Mouse (Mus musculus) heart, embryonic 14.5 days (tissue): ENCODE data around the gene Enpp5. TPM values are rescaled to one million over a fixed set of nuclear protein-coding genes. Genes with fewer than 3 reads are reported as not detected.

ENCODE experiments used
- ATAC-seq: fragments of 200-750 bp; cut with Nextera tagmentation; 2 replicates; pipeline ENCODE4 v1.8.0; 2017; ENCODE audit warnings: low read depth, moderate TSS enrichment; ENCODE audit not compliant: insufficient number of reproducible peaks, insufficient read depth, low FRiP score
- H3K27ac ChIP-seq, 2 experiments: fragments of 200-500 bp in 1 of 2; fragments of 300-500 bp in 1 of 2; sonication (generic) in 1 of 2; replicated peaks in 1 of 2; 2 replicates each; pipeline ENCODE4 v1.5.1; 2012 to 2014; ENCODE audit warnings: low read depth in 2 of 2, low read length in 2 of 2, control low read depth in 1 of 2, mild to moderate bottlenecking in 1 of 2, mixed read lengths in 1 of 2; ENCODE audit not compliant: control insufficient read depth in 1 of 2, insufficient read depth in 1 of 2
- H3K27me3 ChIP-seq: fragments of 300-500 bp; sonication (generic); 2 replicates; pipeline ENCODE4 v1.6.1; 2014; ENCODE audit warnings: mild to moderate bottlenecking, low read length, control low read depth; ENCODE audit not compliant: control insufficient read depth, insufficient read depth
- H3K36me3 ChIP-seq: fragments of 300-500 bp; sonication (generic); 2 replicates; pipeline ENCODE4 v1.6.1; 2014; ENCODE audit warnings: mild to moderate bottlenecking, control low read depth, low read length, mixed read lengths; ENCODE audit not compliant: control insufficient read depth, insufficient read depth
- H3K4me1 ChIP-seq, 2 experiments: fragments of 200-500 bp in 1 of 2; fragments of 300-500 bp in 1 of 2; sonication (generic) in 1 of 2; 2 replicates each; pipeline ENCODE4 v1.6.1; 2012 to 2014; ENCODE audit warnings: low read length in 2 of 2, control low read depth in 1 of 2, mixed read lengths in 1 of 2; ENCODE audit not compliant: control insufficient read depth in 2 of 2, insufficient read depth in 2 of 2
- H3K4me2 ChIP-seq: fragments of 300-500 bp; sonication (generic); 2 replicates; pipeline ENCODE4 v1.6.1; 2014; ENCODE audit warnings: mild to moderate bottlenecking, low read length
- H3K4me3 ChIP-seq, 2 experiments: fragments of 200-500 bp in 1 of 2; fragments of 300-500 bp in 1 of 2; sonication (generic) in 1 of 2; 2 replicates each; pipeline ENCODE4 v1.5.1; 2012 to 2014; ENCODE audit warnings: low read length in 2 of 2, mild to moderate bottlenecking in 2 of 2, control low read depth in 1 of 2, low read depth in 1 of 2, moderate library complexity in 1 of 2; ENCODE audit not compliant: control insufficient read depth in 1 of 2, insufficient read depth in 1 of 2
- H3K9ac ChIP-seq: fragments of 300-500 bp; sonication (generic); 2 replicates; pipeline ENCODE4 v1.6.1; 2014; ENCODE audit warnings: mild to moderate bottlenecking, low read length
- H3K9me3 ChIP-seq: fragments of 300-500 bp; sonication (generic); 2 replicates; pipeline ENCODE4 v1.6.1; 2016; ENCODE audit warnings: low read length, control low read depth; ENCODE audit not compliant: control insufficient read depth
- WGBS: fragments of 180-500 bp; shearing (Covaris S2); extraction: QIAGEN DNeasy Blood & Tissue Kit; methylation state at CpG from one replicate; pipeline ENCODE4 v1.1.7; 2014; 5-methylcytosine and 5-hydroxymethylcytosine counted together
- polyA plus RNA-seq: library from polyadenylated mRNA; unstranded; fragments of >200 nt; fragmentation: Nextera tagmentation; extraction: Ambion mirVana; gene quantifications from 2 replicates; pipeline ENCODE4 v1.2.1, GENCODE M21; 2014

Enpp5 gene
- polyA plus RNA-seq, 1 experiment from 2014 or later, result 15.2 TPM

DNA sequence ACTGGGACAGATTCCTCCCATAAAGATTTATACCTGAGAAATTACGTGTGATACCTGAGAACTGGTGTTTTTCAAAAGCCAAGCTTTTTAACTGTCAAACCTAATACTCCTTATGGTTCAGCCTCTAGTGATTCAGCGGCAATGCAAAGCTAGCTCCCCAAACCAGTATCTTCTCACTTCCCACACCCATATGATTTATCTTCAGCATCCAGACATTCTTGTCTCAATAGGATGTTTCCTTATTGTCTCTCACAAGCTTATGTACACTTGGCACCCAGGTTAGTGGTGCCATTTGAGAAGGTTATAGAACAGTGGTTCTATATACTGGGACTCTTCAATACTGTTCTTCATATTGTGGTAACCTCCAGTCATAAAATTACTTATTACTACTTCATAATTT is 39.1 kb downstream of the Enpp5 start:
- H3K4me2 ChIP-seq, result no peak overlapping the region
- no peak overlapping the region for H3K4me3 ChIP-seq
- no peaks in the 10 kb centered on the region for H3K4me1 ChIP-seq
- H3K9ac ChIP-seq, result no peak overlapping the region
- no peaks in the 10 kb centered on the region for H3K9me3 ChIP-seq
- 65% methylated on average over 2 of the region's 2 CpGs for WGBS
- no peaks in the 10 kb centered on the region for H3K27me3 ChIP-seq
- H3K36me3 ChIP-seq, result no peaks in the 10 kb centered on the region
- no peak overlapping the region for H3K27ac ChIP-seq
- no peak for ATAC-seq

GRCm38 (mm10) chr17:44118231-44118630 is 39.6 kb downstream of the Enpp5 start:
- no peak overlapping the region for H3K4me2 ChIP-seq
- H3K27me3 ChIP-seq, result no peaks in the 10 kb centered on the region
- H3K27ac ChIP-seq, result no peak overlapping the region
- no peaks in the 10 kb centered on the region for H3K9me3 ChIP-seq
- no peaks in the 10 kb centered on the region for H3K4me1 ChIP-seq
- no peaks in the 10 kb centered on the region for H3K36me3 ChIP-seq
- no peak overlapping the region for H3K9ac ChIP-seq
- ATAC-seq, result no peak
- no peak overlapping the region for H3K4me3 ChIP-seq
- WGBS, result 54% methylated on average over 4 of the region's 4 CpGs

GRCm38 (mm10) chr17:44121366-44122100 is 42.9 kb downstream of the Enpp5 start:
- Histone ChIP-seq H3K9ac (no peak overlapping the region), H3K4me2 (no peak overlapping the region), H3K36me3 (no peaks in the 10 kb centered on the region), H3K27me3 (no peaks in the 10 kb centered on the region), H3K27ac (no peak overlapping the region), H3K4me1 (no peaks in the 10 kb centered on the region), H3K4me3 (no peak overlapping the region), H3K9me3 (no peaks in the 10 kb centered on the region)
- ATAC-seq, result no peak
- WGBS, result 74% methylated on average over 12 of the region's 12 CpGs

GRCm38 (mm10) chr17:44129092-44129750 is 50.6 kb downstream of the Enpp5 start:
- Histone ChIP-seq H3K27ac (no peak overlapping the region), H3K4me1 (no peaks in the 10 kb centered on the region), H3K27me3 (peaks cover 8% of the 10 kb centered on the region; the same call in 1 of the 2 replicates), H3K9ac (no peak overlapping the region), H3K9me3 (peaks cover 5% of the 10 kb centered on the region; the same call in 1 of the 2 replicates), H3K4me3 (no peak overlapping the region), H3K36me3 (no peaks in the 10 kb centered on the region), H3K4me2 (no peak overlapping the region)
- 69% methylated on average over 13 of the region's 13 CpGs for WGBS
- ATAC-seq, result no peak

DNA sequence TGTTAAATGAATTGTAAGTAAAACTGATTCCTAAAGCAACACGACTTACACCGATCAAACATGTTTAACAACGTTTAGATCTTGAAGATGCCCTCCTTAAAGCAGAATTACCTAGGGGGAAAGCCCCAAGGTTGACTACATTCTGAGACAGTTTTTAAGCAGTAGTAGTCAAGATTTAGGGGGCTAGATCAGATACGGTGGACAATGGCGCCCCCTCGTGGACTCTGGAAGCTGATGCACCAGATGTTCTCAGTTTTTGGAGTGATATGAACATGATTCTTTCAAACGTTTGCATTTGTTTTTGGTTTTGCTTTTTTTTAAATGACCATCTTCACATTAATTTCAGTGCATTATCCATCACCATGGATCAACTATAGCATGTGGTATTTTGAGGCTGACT is 51.8 kb downstream of the Enpp5 start:
- Histone ChIP-seq H3K36me3 (no peaks in the 10 kb centered on the region), H3K4me2 (no peak overlapping the region), H3K9me3 (peaks cover 5% of the 10 kb centered on the region; the same call in 1 of the 2 replicates), H3K27me3 (peaks cover 16% of the 10 kb centered on the region), H3K4me3 (no peak overlapping the region), H3K27ac (no peak overlapping the region), H3K9ac (no peak overlapping the region), H3K4me1 (peaks cover 0 to 1% of the 10 kb centered on the region in 2 experiments; a peak in 2 of 4 replicates)
- 8% methylated on average over 7 of the region's 7 CpGs for WGBS
- ATAC-seq, result no peak

GRCm38 (mm10) chr17:44134106-44134505 is 55.5 kb downstream of the Enpp5 start:
- WGBS, result 42% methylated on average over 6 of the region's 6 CpGs
- no peak overlapping the region for H3K4me2 ChIP-seq
- no peak overlapping the region for H3K4me3 ChIP-seq
- no peaks in the 10 kb centered on the region for H3K9me3 ChIP-seq
- H3K9ac ChIP-seq, result no peak overlapping the region
- H3K27me3 ChIP-seq, result peaks cover 16% of the 10 kb centered on the region
- H3K27ac ChIP-seq, result no peak overlapping the region
- no peak for ATAC-seq
- H3K4me1 ChIP-seq, result peaks cover 8 to 19% of the 10 kb centered on the region in 2 experiments
- H3K36me3 ChIP-seq, result no peaks in the 10 kb centered on the region

GRCm38 (mm10) chr17:44134545-44134944 is 55.9 kb downstream of the Enpp5 start:
- Histone ChIP-seq H3K4me1 (peaks cover 8 to 19% of the 10 kb centered on the region in 2 experiments), H3K27ac (no peak overlapping the region), H3K9ac (no peak overlapping the region), H3K27me3 (peaks cover 16% of the 10 kb centered on the region), H3K36me3 (no peaks in the 10 kb centered on the region), H3K4me3 (no peak overlapping the region), H3K4me2 (no peak overlapping the region), H3K9me3 (no peaks in the 10 kb centered on the region)
- ATAC-seq, result no peak
- WGBS, result 75% methylated on average over 9 of the region's 9 CpGs
